Mouse (Mus musculus) ES-Bruce4 (cell line): Measurements from ENCODE around the gene Man2b2. TPM values are rescaled to one million over a fixed set of nuclear protein-coding genes. Genes with fewer than 3 reads are reported as not detected.
A peak's percentile ranks its signal among the peaks of the same experiment; 100 is the strongest.

Experiments
- H3K27ac ChIP-seq: 2 replicates; pipeline ENCODE4 v1.5.1; 2012; ENCODE audit warnings: low read length, inconsistent platforms; ENCODE audit not compliant: insufficient read depth
- H3K27me3 ChIP-seq: 2 replicates; pipeline ENCODE4 v1.6.1; 2012; ENCODE audit warnings: mild to moderate bottlenecking, low read length, inconsistent platforms; ENCODE audit not compliant: control insufficient read depth, poor library complexity, insufficient read depth, severe bottlenecking
- H3K36me3 ChIP-seq: 2 replicates; pipeline ENCODE4 v1.6.1; 2012; ENCODE audit warnings: inconsistent platforms, mild to moderate bottlenecking, low read length, moderate library complexity; ENCODE audit not compliant: control insufficient read depth, poor library complexity, insufficient read depth, severe bottlenecking
- H3K4me1 ChIP-seq: one replicate; pipeline ENCODE4 v1.8.1; 2011; ENCODE audit warnings: low read length; ENCODE audit not compliant: control insufficient read depth, insufficient read depth
- H3K4me3 ChIP-seq: 2 replicates; pipeline ENCODE4 v1.5.1; 2011; ENCODE audit warnings: low read depth, mild to moderate bottlenecking, low read length
- H3K9ac ChIP-seq: 2 replicates; pipeline ENCODE4 v1.6.1; 2012; ENCODE audit warnings: low read depth, mild to moderate bottlenecking, inconsistent platforms; ENCODE audit not compliant: poor library complexity, severe bottlenecking
- H3K9me3 ChIP-seq: replicated peaks from 2 replicates; pipeline ENCODE4 v1.6.1; 2012; ENCODE audit warnings: mild to moderate bottlenecking, low read length, inconsistent platforms; ENCODE audit not compliant: control insufficient read depth, poor library complexity, insufficient read depth, severe bottlenecking
- CTCF ChIP-seq: IDR thresholded peaks from one replicate; pipeline ENCODE4 v1.8.1; 2011; ENCODE audit warnings: low read depth, low read length
- EP300 ChIP-seq: IDR thresholded peaks from 2 replicates; pipeline ENCODE4 v1.6.1; 2011; ENCODE audit warnings: low read depth, low read length; ENCODE audit not compliant: insufficient read depth
- POLR2A ChIP-seq: IDR thresholded peaks from one replicate; pipeline ENCODE4 v1.8.1; 2011; ENCODE audit warnings: low read length; ENCODE audit not compliant: insufficient read depth
- polyA plus RNA-seq: library from polyadenylated mRNA; stranded (reverse); fragments of >200 nt; gene quantifications from 2 replicates; pipeline ENCODE4 v1.2.4, GENCODE M21; 2011; ENCODE audit warnings: low read depth; ENCODE audit not compliant: missing spikeins, insufficient read depth, insufficient read length

Gene Man2b2
- polyA plus RNA-seq, 1 experiment: 10.5 TPM

GRCm38 (mm10) chr5:36820142-36820541, 10.3 kb downstream of the Man2b2 start:
- Histone ChIP-seq H3K4me3 (no peak overlapping the region), H3K9ac (no peak overlapping the region), H3K27ac (no peak overlapping the region), H3K36me3 (no peaks in the 10 kb centered on the region), H3K9me3 (no peaks in the 10 kb centered on the region), H3K4me1 (no peaks in the 10 kb centered on the region), H3K27me3 (no peaks in the 10 kb centered on the region)
- TF ChIP-seq CTCF: peak; percentile 89
- TF ChIP-seq EP300: no peak
- TF ChIP-seq POLR2A: no peak

- H3K4me1 ChIP-seq: no peaks in the 10 kb centered on the region
- no peaks in the 10 kb centered on the region for H3K27me3 ChIP-seq
- H3K9me3 ChIP-seq: no peaks in the 10 kb centered on the region
- no peaks in the 10 kb centered on the region for H3K36me3 ChIP-seq
- no peak overlapping the region for H3K9ac ChIP-seq
- no peak overlapping the region for H3K27ac ChIP-seq
- H3K4me3 ChIP-seq: no peak overlapping the region
- TF ChIP-seq CTCF (no peak), POLR2A (no peak), EP300 (no peak)
These were observed 10.7 kb downstream of the Man2b2 start for GRCm38 (mm10) chr5:36819742-36820141.

GRCm38 (mm10) chr5:36817738-36818137, 12.7 kb downstream of the Man2b2 start:
- TF ChIP-seq EP300 (no peak), CTCF (peak; percentile 36)
- H3K36me3 ChIP-seq: no peaks in the 10 kb centered on the region

GRCm38 (mm10) chr5:36814554-36814953, 15.9 kb downstream of the Man2b2 start:
- Histone ChIP-seq H3K27me3 (no peaks in the 10 kb centered on the region), H3K36me3 (no peaks in the 10 kb centered on the region), H3K9ac (no peak overlapping the region), H3K4me1 (peaks cover 2% of the 10 kb centered on the region), H3K4me3 (peak overlapping the region; percentile 42), H3K27ac (no peak overlapping the region), H3K9me3 (no peaks in the 10 kb centered on the region)
- TF ChIP-seq CTCF: peak; percentile 51
- no peak for TF ChIP-seq POLR2A

More at GRCm38 (mm10) chr5:36817738-36818137, 12.7 kb downstream of the Man2b2 start:
- H3K9ac ChIP-seq: no peak overlapping the region
- no peak overlapping the region for H3K4me3 ChIP-seq
- no peak overlapping the region for H3K27ac ChIP-seq
- no peaks in the 10 kb centered on the region for H3K4me1 ChIP-seq
- H3K9me3 ChIP-seq: no peaks in the 10 kb centered on the region
- no peaks in the 10 kb centered on the region for H3K27me3 ChIP-seq

GRCm38 (mm10) chr5:36811413-36811812, 19.0 kb downstream of the Man2b2 start:
- Histone ChIP-seq H3K36me3 (no peaks in the 10 kb centered on the region), H3K4me1 (peaks cover 5% of the 10 kb centered on the region), H3K9ac (no peak overlapping the region), H3K27me3 (no peaks in the 10 kb centered on the region), H3K4me3 (no peak overlapping the region), H3K9me3 (no peaks in the 10 kb centered on the region), H3K27ac (no peak overlapping the region)
- no peak for TF ChIP-seq EP300
- no peak for TF ChIP-seq POLR2A
- TF ChIP-seq CTCF: peak; percentile 96

- Histone ChIP-seq H3K27ac (no peak overlapping the region), H3K9ac (no peak overlapping the region), H3K36me3 (no peaks in the 10 kb centered on the region), H3K27me3 (no peaks in the 10 kb centered on the region), H3K9me3 (no peaks in the 10 kb centered on the region), H3K4me3 (no peak overlapping the region), H3K4me1 (peaks cover 5% of the 10 kb centered on the region)
- peak; percentile 42 for TF ChIP-seq POLR2A
- no peak for TF ChIP-seq CTCF
- TF ChIP-seq EP300: 0 out of 2 replicates have a peak, but pooled peaks have one; percentile 18
These were observed 19.8 kb downstream of the Man2b2 start for GRCm38 (mm10) chr5:36810634-36811033.
